ENCODE assay signal across 33 mouse cellular contexts in the genomic region with DNA sequence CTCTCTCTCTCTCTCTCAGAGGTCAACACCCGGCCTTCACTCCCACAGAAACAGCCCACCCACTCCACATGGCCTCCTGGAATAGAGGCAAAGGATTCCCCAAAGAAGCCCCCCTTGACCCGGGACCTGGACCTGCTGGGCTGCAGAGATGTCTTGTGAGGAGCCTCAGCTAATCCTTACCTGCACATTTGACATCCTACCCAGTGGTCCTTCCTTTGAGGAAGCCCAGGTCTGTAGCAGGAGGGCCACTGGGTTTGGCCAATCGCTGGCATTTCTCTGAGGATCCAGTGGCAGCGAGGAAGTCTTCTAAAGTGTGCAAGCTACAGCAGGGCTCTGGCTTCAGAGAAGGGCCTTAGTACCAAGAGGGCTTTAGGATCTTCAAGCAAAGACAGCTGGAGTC. TPM values are rescaled to one million over a fixed set of nuclear protein-coding genes. Genes with fewer than 3 reads are reported as not detected.
DNase-seq lines count a peak whose midpoint lies in the region; TF ChIP-seq lines count a peak whose summit lies in the region.
"Had no signal": no experiment of that assay in that cellular context is flagged by ENCODE, and none has a peak within 500 bp of the region (broad histone marks: within the 10 kb centered on the region; RNA-seq: fewer than 3 reads in every experiment).

No protein-coding gene starts in this region.

- peaks cover 8% of the 10 kb centered on the region for H3K79me3 ChIP-seq in C2C12 (ENCODE audit: low read depth)

- H3K36me3 ChIP-seq in C2C12 (ENCODE audit: control insufficient read depth, insufficient read depth) = no peaks in the 10 kb centered on the region
- H3K36me3 ChIP-seq: embryonic facial prominence, embryonic 13.5 days; embryonic facial prominence, embryonic 15.5 days; forebrain, embryonic 15.5 days had no signal

- peak overlapping the region; percentile 92 for H3K27ac ChIP-seq in embryonic fibroblast, embryonic 13.5 days (ENCODE audit: insufficient read depth, low read length)
- H3K27ac ChIP-seq: embryonic facial prominence, embryonic 13.5 days; embryonic facial prominence, embryonic 15.5 days; forebrain, embryonic 13.5 days; forebrain, embryonic 15.5 days had no signal

- peaks cover 22% of the 10 kb centered on the region for H3K79me2 ChIP-seq in C2C12 (ENCODE audit: control insufficient read depth, insufficient read depth)

- no peak for TF ChIP-seq CTCF in C2C12 (IDR thresholded peaks at IDR 0.05; ENCODE audit: control insufficient read depth, insufficient read depth, insufficient read length)
- TF ChIP-seq CTCF in embryonic fibroblast, embryonic 13.5 days (IDR thresholded peaks at IDR 0.05; ENCODE audit: borderline replicate concordance, insufficient read depth, low read length) = no peak

- peak; percentile 91 for DNase-seq in heart, adult 11 months
- no peak for DNase-seq in heart, postnatal 4 days
- DNase-seq in 3134 (ENCODE audit: extremely low read depth, insufficient read length, low spot score) (peak; percentile 59), liver (no peak)
- DNase-seq in lung, postnatal 14 days = no peak
- DNase-seq in adrenal gland, postnatal 25 days = no peak
- DNase-seq: adrenal gland, adult 8-10 months; B cell, adult 2 months; cerebellum, adult 11 months; cerebellum, adult 18-20 months; cerebellum, adult 8-10 months; cerebellum, adult 9-11 months; cerebellum, postnatal 14 days; cerebellum, postnatal 36 days; embryo, embryonic 11 days; forebrain, postnatal 0 days had no signal

- peaks cover 11% of the 10 kb centered on the region for H3K4me1 ChIP-seq in embryonic fibroblast, embryonic 13.5 days (ENCODE audit: control insufficient read depth, insufficient read depth, low read length)

- H3ac ChIP-seq in C2C12 (ENCODE audit: control insufficient read depth, insufficient read length, low read depth) = peak overlapping the region; percentile 48

- H3K27me3 ChIP-seq in C2C12 (ENCODE audit: control insufficient read depth, insufficient read depth, insufficient read length) = no peaks in the 10 kb centered on the region
- H3K27me3 ChIP-seq: embryonic facial prominence, embryonic 13.5 days; embryonic facial prominence, embryonic 15.5 days; forebrain, embryonic 13.5 days; forebrain, embryonic 15.5 days; Patski had no signal

- no peak for TF ChIP-seq POLR2A in embryonic fibroblast, embryonic 13.5 days (IDR thresholded peaks at IDR 0.05; ENCODE audit: low read depth, low read length)

- H3K4me3 ChIP-seq in C2C12 (ENCODE audit: insufficient read depth, poor library complexity, severe bottlenecking) = peak overlapping the region; percentile 21
- no peak overlapping the region for H3K4me3 ChIP-seq in embryonic fibroblast, embryonic 13.5 days (ENCODE audit: insufficient read depth, low read length)
- H3K4me3 ChIP-seq: embryonic facial prominence, embryonic 13.5 days; embryonic facial prominence, embryonic 15.5 days; forebrain, embryonic 13.5 days; forebrain, embryonic 15.5 days had no signal

TF ChIP-seq in C2C12, 6 proteins besides CTCF, POLR2A, EP300 and RAD21:
- TF ChIP-seq MAX (IDR thresholded peaks at IDR 0.05) = no peak
- no peak for TF ChIP-seq USF1 (IDR thresholded peaks at IDR 0.05; ENCODE audit: low read depth)

RNA-seq across cellular contexts. Expression of gene Eps8l3, which starts 48.0 kb away (rescaled TPM):
- not detected for total RNA-seq in heart, postnatal 4 days (2021)
- polyA plus RNA-seq in C2C12 (2012; fragmentation: generic; extraction: Trizol) = not detected
- not detected in 2 replicates for polyA plus RNA-seq in embryonic fibroblast, embryonic 13.5 days (2011; ENCODE audit: insufficient read length, low read depth, missing spikeins)
- total RNA-seq in adrenal gland, postnatal 25 days (2021) = not detected in 2 replicates
- total RNA-seq: adrenal gland, adult 18-20 months; adrenal gland, adult 8-10 months; adrenal gland, postnatal 14 days; adrenal gland, postnatal 4 days; common myeloid progenitor, adult 5-6 weeks; ES-E14; forebrain, postnatal 0 days had no signal
- polyA plus RNA-seq: activated CD4-positive, CD25-positive, alpha-beta regulatory T cell, adult 4 months; brain, embryonic 14.5 days; embryonic facial prominence, embryonic 11.5 days; embryonic facial prominence, embryonic 13.5 days; embryonic facial prominence, embryonic 15.5 days; forebrain, embryonic 11.5 days; forebrain, embryonic 13.5 days; forebrain, embryonic 15.5 days; forebrain, postnatal 0 days; frontal cortex, adult 2 months; Patski had no signal

Comparison
In these comparisons a context has a peak if more than half of its experiments do, and no peak if none do; other contexts are left out.
1. DNase-seq: peak in heart, adult 11 months (single experiment) and 3134 (single experiment); none in heart, postnatal 4 days (single experiment), lung, postnatal 14 days (single experiment), liver (single experiment) and adrenal gland, postnatal 25 days (single experiment).